In the genomic region with DNA sequence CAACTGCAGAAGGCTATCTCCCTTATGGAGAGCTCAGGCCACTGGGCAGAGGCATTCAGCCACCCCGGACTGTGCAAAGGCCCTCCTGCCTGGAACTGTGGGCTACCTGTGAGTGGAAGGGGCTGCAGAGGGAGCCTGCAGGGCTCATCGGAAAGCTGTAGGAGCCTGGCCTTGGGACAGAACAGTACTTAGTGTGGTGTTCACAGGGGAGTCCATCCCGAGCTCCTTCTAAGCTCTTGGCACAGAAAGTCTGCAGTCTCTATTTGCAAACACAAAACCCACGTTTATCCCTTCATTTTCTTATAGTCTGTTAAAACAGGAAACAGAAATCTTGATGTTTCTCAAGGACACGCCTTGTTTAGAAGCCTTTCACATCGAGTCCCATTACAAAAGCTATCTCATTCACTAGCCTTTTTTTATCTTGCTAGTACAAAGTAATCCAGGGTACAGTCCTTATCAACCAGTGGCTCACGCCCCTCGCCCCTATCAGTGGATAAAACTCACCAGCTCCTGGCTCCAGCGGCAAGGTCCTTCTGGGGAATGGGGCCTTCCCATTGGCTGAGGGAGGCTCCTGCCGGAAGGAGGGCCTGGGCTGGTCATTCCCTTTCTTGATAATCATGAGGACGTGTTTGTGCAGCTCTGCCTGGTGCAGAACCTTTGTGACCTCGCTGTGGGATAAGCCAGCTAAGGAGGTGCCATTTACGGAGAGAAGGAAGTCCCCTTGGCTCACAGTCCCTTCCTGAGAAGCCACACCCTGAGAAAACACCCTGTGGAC, we compare ENCODE assay signal across 9 mouse cellular contexts. TPM values are rescaled to one million over a fixed set of nuclear protein-coding genes. Genes with fewer than 3 reads are reported as not detected.
DNase-seq lines count a peak whose midpoint lies in the region; ATAC-seq and TF ChIP-seq lines count a peak whose summit lies in the region.
"Had no signal": no experiment of that assay in that cellular context is flagged by ENCODE, and none has a peak within 500 bp of the region (broad histone marks: within the 10 kb centered on the region; RNA-seq: fewer than 3 reads in every experiment).

No protein-coding gene starts in this region.

- TF ChIP-seq CTCF in heart, postnatal 0 days (IDR thresholded peaks at IDR 0.05; ENCODE audit: low read depth): no peak
- no peak for TF ChIP-seq CTCF in liver, postnatal 0 days (IDR thresholded peaks at IDR 0.05; ENCODE audit: low read depth)

- no peaks in the 10 kb centered on the region for H3K27me3 ChIP-seq in heart, postnatal 0 days (ENCODE audit: control insufficient read depth, insufficient read depth, low read length)
- no peaks in the 10 kb centered on the region for H3K27me3 ChIP-seq in liver, postnatal 0 days (ENCODE audit: insufficient read depth, low read length)
- no peaks in the 10 kb centered on the region for H3K27me3 ChIP-seq in neural tube, embryonic 15.5 days (replicated peaks)

- peaks cover 17% of the 10 kb centered on the region; the same call in 1 of the 2 replicates for H3K4me1 ChIP-seq in heart, postnatal 0 days (ENCODE audit: control insufficient read depth, insufficient read depth)
- H3K4me1 ChIP-seq in liver, postnatal 0 days (ENCODE audit: insufficient read depth): peaks cover 25% of the 10 kb centered on the region
- peaks cover 33% of the 10 kb centered on the region for H3K4me1 ChIP-seq in neural tube, embryonic 15.5 days

- peak; percentile 60 for DNase-seq in ovary, adult 18-20 months (ENCODE audit: low spot score)
- no peak for DNase-seq in ovary, postnatal 14 days (ENCODE audit: low spot score)
- DNase-seq in heart, postnatal 0 days (ENCODE audit: low spot score): peak; percentile 66
- DNase-seq in liver, postnatal 0 days: peak; percentile 53
- DNase-seq in thymus, postnatal 0 days (ENCODE audit: low spot score): no peak
- DNase-seq in right cerebral cortex, adult 18-20 months: no peak
- DNase-seq: gastrocnemius, postnatal 14 days had no signal

- no peak overlapping the region for H3K9ac ChIP-seq in heart, postnatal 0 days (replicated peaks; ENCODE audit: low read depth, low read length)
- no peak overlapping the region for H3K9ac ChIP-seq in liver, postnatal 0 days (replicated peaks)
- no peak overlapping the region for H3K9ac ChIP-seq in neural tube, embryonic 15.5 days (replicated peaks)

- 0 out of 2 replicates have a peak overlapping the region, but pooled peaks have one; percentile 1 for H3K4me2 ChIP-seq in heart, postnatal 0 days (ENCODE audit: low read depth, low read length)
- peak overlapping the region; percentile 59 for H3K4me2 ChIP-seq in liver, postnatal 0 days (ENCODE audit: low read depth, low read length)
- H3K4me2 ChIP-seq in neural tube, embryonic 15.5 days: no peak overlapping the region

- ATAC-seq in heart, postnatal 0 days (ENCODE audit: insufficient read depth, low read depth): peak; percentile 79
- ATAC-seq in liver, postnatal 0 days: peak; percentile 67
- no peak for ATAC-seq in granulocyte monocyte progenitor cell, adult 5-6 weeks (replicated peaks; ENCODE audit: poor library complexity, severe bottlenecking)
- no peak for ATAC-seq in neural tube, embryonic 15.5 days (ENCODE audit: low FRiP score)

- no peak for TF ChIP-seq EP300 in heart, postnatal 0 days (IDR thresholded peaks at IDR 0.05; ENCODE audit: low read depth)
- TF ChIP-seq EP300 in liver, postnatal 0 days (IDR thresholded peaks at IDR 0.05; ENCODE audit: low read depth): peak; percentile 88

- no peaks in the 10 kb centered on the region for H3K9me3 ChIP-seq in heart, postnatal 0 days (replicated peaks; ENCODE audit: control insufficient read depth, low read length)
- no peaks in the 10 kb centered on the region for H3K9me3 ChIP-seq in liver, postnatal 0 days (ENCODE audit: low read length)
- no peaks in the 10 kb centered on the region for H3K9me3 ChIP-seq in neural tube, embryonic 15.5 days (replicated peaks)

- 17% methylated on average over 13 of the region's 13 CpGs for WGBS in heart, postnatal 0 days
- WGBS in liver, postnatal 0 days (ENCODE audit: insufficient replicate concordance): 28% methylated on average over 13 of the region's 13 CpGs
- WGBS in neural tube, embryonic 15.5 days: 57% methylated on average over 13 of the region's 13 CpGs

- no peak overlapping the region for H3K4me3 ChIP-seq in heart, postnatal 0 days (ENCODE audit: low read depth, low read length)
- no peak overlapping the region for H3K4me3 ChIP-seq in liver, postnatal 0 days (ENCODE audit: low read depth, low read length)
- H3K4me3 ChIP-seq in neural tube, embryonic 15.5 days (replicated peaks): no peak overlapping the region

- H3K36me3 ChIP-seq in heart, postnatal 0 days (replicated peaks; ENCODE audit: control insufficient read depth, insufficient read depth, low read length): peaks cover 50% of the 10 kb centered on the region
- no peaks in the 10 kb centered on the region for H3K36me3 ChIP-seq in liver, postnatal 0 days (replicated peaks; ENCODE audit: insufficient read depth, low read length)
- no peaks in the 10 kb centered on the region for H3K36me3 ChIP-seq in neural tube, embryonic 15.5 days

- peak overlapping the region; percentile 41 for H3K27ac ChIP-seq in heart, postnatal 0 days (ENCODE audit: low read depth)
- H3K27ac ChIP-seq in liver, postnatal 0 days (ENCODE audit: low read depth): peak overlapping the region; percentile 37
- H3K27ac ChIP-seq in neural tube, embryonic 15.5 days (replicated peaks): no peak overlapping the region; the same call in 1 of the 2 replicates

RNA-seq across cellular contexts. Expression of a gene that starts 45.8 kb away (rescaled TPM):
- not detected in 2 replicates for total RNA-seq in heart, postnatal 0 days (2014; rRNA removed; ENCODE audit: low replicate concordance)
- polyA plus RNA-seq in heart, postnatal 0 days (2015; fragmentation: Nextera tagmentation; extraction: Ambion mirVana): 0.44 and 1.1 TPM in 2 replicates
- 0.79 and 1.1 TPM in 2 replicates for polyA plus RNA-seq in liver, postnatal 0 days (2015; fragmentation: Nextera tagmentation; extraction: Ambion mirVana)
- polyA plus RNA-seq in thymus, postnatal 0 days (2015; fragmentation: Nextera tagmentation; extraction: Ambion mirVana): 1.6 and 2.0 TPM in 2 replicates
- not detected in 2 replicates for total RNA-seq in granulocyte monocyte progenitor cell, adult 5-6 weeks (2014; fragmentation: Nextera tagmentation)
- not detected in 2 replicates for total RNA-seq in granulocyte monocyte progenitor cell, adult 5-6 weeks (2017)
- polyA plus RNA-seq in neural tube, embryonic 15.5 days (2015; fragmentation: Nextera tagmentation; extraction: Ambion mirVana): 0.47 TPM in 1 of 2 replicates, not detected in the other
- total RNA-seq: gastrocnemius, postnatal 14 days had no signal

RNA-seq across cellular contexts. Expression of a gene that starts 46.2 kb away (rescaled TPM):
- total RNA-seq in heart, postnatal 0 days (2014; rRNA removed; ENCODE audit: low replicate concordance): 135 and 215 TPM in 2 replicates
- 51.1 and 55.3 TPM in 2 replicates for polyA plus RNA-seq in heart, postnatal 0 days (2015; fragmentation: Nextera tagmentation; extraction: Ambion mirVana)
- 35.8 and 37.2 TPM in 2 replicates for polyA plus RNA-seq in liver, postnatal 0 days (2015; fragmentation: Nextera tagmentation; extraction: Ambion mirVana)
- 78.6 and 84.1 TPM in 2 replicates for polyA plus RNA-seq in thymus, postnatal 0 days (2015; fragmentation: Nextera tagmentation; extraction: Ambion mirVana)
- 64.1 and 73.3 TPM in 2 replicates for total RNA-seq in granulocyte monocyte progenitor cell, adult 5-6 weeks (2014; fragmentation: Nextera tagmentation)
- total RNA-seq in granulocyte monocyte progenitor cell, adult 5-6 weeks (2017): 92.7 and 98.3 TPM in 2 replicates
- polyA plus RNA-seq in neural tube, embryonic 15.5 days (2015; fragmentation: Nextera tagmentation; extraction: Ambion mirVana): 73.1 and 74.1 TPM in 2 replicates

Comparison
In these comparisons a context has a peak if more than half of its experiments do, and no peak if none do; other contexts are left out.
1. DNase-seq: peak in ovary, adult 18-20 months (single experiment), heart, postnatal 0 days (single experiment) and liver, postnatal 0 days (single experiment); none in ovary, postnatal 14 days (single experiment), thymus, postnatal 0 days (single experiment) and right cerebral cortex, adult 18-20 months (single experiment).
2. ATAC-seq: peak in heart, postnatal 0 days (single experiment) and liver, postnatal 0 days (single experiment); none in granulocyte monocyte progenitor cell, adult 5-6 weeks (single experiment) and neural tube, embryonic 15.5 days (single experiment).